ENCODE assay signal across 10 mouse cellular contexts in the genomic region with DNA sequence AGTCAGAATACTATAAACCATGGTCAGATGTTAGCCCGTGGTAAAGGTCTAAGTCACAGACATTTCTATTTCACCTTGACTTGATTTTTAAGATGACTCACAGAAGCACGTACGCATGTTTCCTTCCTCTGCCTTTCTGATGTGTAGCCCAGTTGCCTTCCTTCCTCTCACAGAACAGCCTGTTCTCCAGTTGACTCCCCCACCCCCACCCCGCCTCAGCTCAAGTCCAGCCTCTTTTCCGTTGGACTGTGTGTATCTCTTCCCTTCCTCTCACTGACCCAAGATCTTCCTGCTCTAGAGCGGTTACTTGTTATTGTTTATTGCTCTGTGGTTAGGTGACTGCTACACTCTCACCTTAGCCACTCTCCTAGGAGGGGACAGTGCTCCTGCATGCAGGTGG. TPM values are rescaled to one million over a fixed set of nuclear protein-coding genes. Genes with fewer than 3 reads are reported as not detected.
DNase-seq lines count a peak whose midpoint lies in the region; ATAC-seq lines count a peak whose summit lies in the region.
"Had no signal": no experiment of that assay in that cellular context is flagged by ENCODE, and none has a peak within 500 bp of the region (broad histone marks: within the 10 kb centered on the region; RNA-seq: fewer than 3 reads in every experiment).

No protein-coding gene starts in this region.

- H3K4me1 ChIP-seq in kidney, embryonic 14.5 days (ENCODE audit: control insufficient read depth, insufficient read depth, low read length): peaks cover 3% of the 10 kb centered on the region; the same call in 1 of the 2 replicates
- H3K4me1 ChIP-seq in heart, embryonic 15.5 days (replicated peaks): peaks cover 15% of the 10 kb centered on the region

- no peak overlapping the region for H3K27ac ChIP-seq in kidney, embryonic 14.5 days (ENCODE audit: low read depth, low read length)
- H3K27ac ChIP-seq in heart, embryonic 15.5 days: peak overlapping the region; percentile 44

- H3K9ac ChIP-seq in kidney, embryonic 14.5 days (ENCODE audit: low read depth, low read length): no peak overlapping the region
- H3K9ac ChIP-seq in heart, embryonic 15.5 days: no peak overlapping the region

- H3K4me3 ChIP-seq in kidney, embryonic 14.5 days (ENCODE audit: low read length): no peak overlapping the region
- H3K4me3 ChIP-seq in heart, embryonic 15.5 days: no peak overlapping the region

- H3K9me3 ChIP-seq in kidney, embryonic 14.5 days (ENCODE audit: control insufficient read depth, low read length): 0 out of 2 replicates have a peak, but pooled peaks cover 2% of the 10 kb centered on the region
- no peaks in the 10 kb centered on the region for H3K9me3 ChIP-seq in heart, embryonic 15.5 days (replicated peaks)

- no peaks in the 10 kb centered on the region for H3K36me3 ChIP-seq in kidney, embryonic 14.5 days (ENCODE audit: control insufficient read depth, insufficient read depth, low read length)
- H3K36me3 ChIP-seq in heart, embryonic 15.5 days: peaks cover 38% of the 10 kb centered on the region

- H3K4me2 ChIP-seq in kidney, embryonic 14.5 days (replicated peaks; ENCODE audit: low read depth, low read length): no peak overlapping the region
- H3K4me2 ChIP-seq in heart, embryonic 15.5 days: no peak overlapping the region

- H3K27me3 ChIP-seq in kidney, embryonic 14.5 days (ENCODE audit: control insufficient read depth, insufficient read depth, low read length): no peaks in the 10 kb centered on the region
- no peaks in the 10 kb centered on the region for H3K27me3 ChIP-seq in heart, embryonic 15.5 days

- WGBS in kidney, embryonic 14.5 days: 69% methylated on average over 6 of the region's 6 CpGs
- WGBS in heart, embryonic 15.5 days: 58% methylated on average over 6 of the region's 6 CpGs

- no peak for ATAC-seq in kidney, embryonic 14.5 days (ENCODE audit: low FRiP score, low TSS enrichment)
- no peak; the same call in 1 of the 2 replicates for ATAC-seq in heart, embryonic 15.5 days (replicated peaks; ENCODE audit: insufficient number of reproducible peaks, insufficient read depth, low FRiP score, low read depth)
- ATAC-seq in megakaryocyte, adult 5-6 weeks (ENCODE audit: poor library complexity, severe bottlenecking): peak; percentile 33; the same call in 1 of the 2 replicates
- ATAC-seq: forebrain, embryonic 16.5 days had no signal

- peak; percentile 33 for DNase-seq in kidney, adult 11 months
- DNase-seq in liver: peak; percentile 38
- DNase-seq in urinary bladder, postnatal 25 days (ENCODE audit: low spot score): no peak
- no peak for DNase-seq in spleen, adult 12 weeks (ENCODE audit: low spot score)
- DNase-seq in layer of hippocampus, adult 9-10 months (ENCODE audit: low spot score): no peak

RNA-seq across cellular contexts. Expression of a gene that starts 49.5 kb away (rescaled TPM):
- polyA plus RNA-seq in kidney, embryonic 14.5 days (2014; fragmentation: Nextera tagmentation; extraction: Ambion mirVana): not detected in 2 replicates
- polyA plus RNA-seq in heart, embryonic 15.5 days (2015; fragmentation: Nextera tagmentation; extraction: Ambion mirVana): not detected in 2 replicates
- not detected in 2 replicates for total RNA-seq in megakaryocyte, adult 5-6 weeks (2015)
- not detected in 2 replicates for total RNA-seq in megakaryocyte, adult 5-6 weeks (2017)
- polyA plus RNA-seq: forebrain, embryonic 16.5 days; stomach, embryonic 16.5 days had no signal

RNA-seq across cellular contexts. Expression of a gene that starts 54.0 kb away (rescaled TPM):
- 24.5 and 28.6 TPM in 2 replicates for polyA plus RNA-seq in kidney, embryonic 14.5 days (2014; fragmentation: Nextera tagmentation; extraction: Ambion mirVana)
- polyA plus RNA-seq in heart, embryonic 15.5 days (2015; fragmentation: Nextera tagmentation; extraction: Ambion mirVana): 17.1 TPM in 2 replicates
- 13.6 and 19.6 TPM in 2 replicates for total RNA-seq in megakaryocyte, adult 5-6 weeks (2015)
- total RNA-seq in megakaryocyte, adult 5-6 weeks (2017): 9.9 and 16.1 TPM in 2 replicates

Comparison
In these comparisons a context has a peak if more than half of its experiments do, and no peak if none do; other contexts are left out.
1. DNase-seq: peak in kidney, adult 11 months (single experiment) and liver (single experiment); none in urinary bladder, postnatal 25 days (single experiment), spleen, adult 12 weeks (single experiment) and layer of hippocampus, adult 9-10 months (single experiment).